Mouse (Mus musculus) spleen, adult 2 months (tissue): Measurements from ENCODE around the gene Hsdl2.

Experiments
- CTCF ChIP-seq: fragments of 200-500 bp; IDR thresholded peaks from 2 replicates; pipeline ENCODE4 v1.5.1; 2011; ENCODE audit warnings: mild to moderate bottlenecking, inconsistent platforms; ENCODE audit not compliant: insufficient read depth, insufficient read length, insufficient replicate concordance; ENCODE audit errors: extremely low read depth
- POLR2A ChIP-seq: fragments of 200-500 bp; IDR thresholded peaks from 2 replicates; pipeline ENCODE4 v1.6.1; 2011; ENCODE audit warnings: low read depth, low read length, inconsistent platforms

- TF ChIP-seq CTCF (no peak), POLR2A (no peak)
Measured at GRCm38 (mm10) chr4:59668050-59668449, 86.7 kb downstream of the Hsdl2 start.
